Mouse (Mus musculus) layer of hippocampus, postnatal 25 days (tissue): ENCODE measurements around the gene Rplp0. TPM values are rescaled to one million over a fixed set of nuclear protein-coding genes. Genes with fewer than 3 reads are reported as not detected.
"Not testable (repeated sequence)": the region's sequence is repeated elsewhere in the genome, so short reads cannot be mapped to it uniquely, and the experiment has no call there.

Experiments used
- DNase-seq, 2 experiments: peaks; one replicate each; pipeline ENCODE4 v3.0.0; 2022; ENCODE audit warnings: mixed read lengths in 2 of 2, low spot score in 1 of 2; ENCODE audit errors: extremely low spot score in 1 of 2
- total RNA-seq, 2 experiments: library from RNA; stranded (reverse); gene quantifications; 2 replicates each; pipeline ENCODE4 v1.2.3; 2021

Rplp0 gene
- total RNA-seq = 100 to 1,000 TPM; 251 to 264 TPM

- peak; percentile 99 to 100 for DNase-seq
Measured at GRCm38 (mm10) chr5:115559237-115560101, at the start of gene Rplp0. Gene Rplp0 (plus strand): TSS chr5:115559467.

GRCm38 (mm10) chr5:115509790-115510689 lies 49.2 kb upstream of the Rplp0 start:
- no peak for DNase-seq

- DNase-seq = no peak
Measured at GRCm38 (mm10) chr5:115512375-115512774, 46.9 kb upstream of the Rplp0 start.

- no peak for DNase-seq
Measured at GRCm38 (mm10) chr5:115513246-115513645, 46.0 kb upstream of the Rplp0 start.

- no peak for DNase-seq
Measured at GRCm38 (mm10) chr5:115513721-115514120, 45.5 kb upstream of the Rplp0 start.

GRCm38 (mm10) chr5:115514346-115514745 lies 44.9 kb upstream of the Rplp0 start:
- no peak for DNase-seq

GRCm38 (mm10) chr5:115514896-115515587 lies 44.2 kb upstream of the Rplp0 start:
- no peak for DNase-seq

- no peak for DNase-seq
Measured at GRCm38 (mm10) chr5:115516081-115516907, 43.0 kb upstream of the Rplp0 start.

GRCm38 (mm10) chr5:115516908-115517307 lies 42.4 kb upstream of the Rplp0 start:
- DNase-seq = no peak

GRCm38 (mm10) chr5:115517501-115517900 lies 41.8 kb upstream of the Rplp0 start:
- DNase-seq = no peak

- not testable (repeated sequence) for DNase-seq
Measured at GRCm38 (mm10) chr5:115518214-115518613, 41.1 kb upstream of the Rplp0 start.

GRCm38 (mm10) chr5:115520325-115520869 lies 38.9 kb upstream of the Rplp0 start:
- no peak for DNase-seq

GRCm38 (mm10) chr5:115521553-115522461 lies 37.5 kb upstream of the Rplp0 start:
- no peak for DNase-seq

GRCm38 (mm10) chr5:115522531-115522930 lies 36.7 kb upstream of the Rplp0 start:
- no peak for DNase-seq

GRCm38 (mm10) chr5:115522981-115523499 lies 36.2 kb upstream of the Rplp0 start:
- no peak for DNase-seq

- no peak for DNase-seq
Measured at GRCm38 (mm10) chr5:115523971-115524370, 35.3 kb upstream of the Rplp0 start.

GRCm38 (mm10) chr5:115524471-115524870 lies 34.8 kb upstream of the Rplp0 start:
- no peak for DNase-seq

GRCm38 (mm10) chr5:115525416-115525815 lies 33.9 kb upstream of the Rplp0 start:
- DNase-seq = no peak
